Mouse (Mus musculus) forebrain, embryonic 11.5 days (tissue): Measurements from ENCODE around the gene Sec14l3. TPM values are rescaled to one million over a fixed set of nuclear protein-coding genes. Genes with fewer than 3 reads are reported as not detected.

ENCODE experiments used
- ATAC-seq: fragments of 200-750 bp; cut with Nextera tagmentation; replicated peaks from 2 replicates; pipeline ENCODE4 v1.8.0; 2017; ENCODE audit warnings: moderate TSS enrichment; ENCODE audit not compliant: low FRiP score
- DNase-seq: peaks from one replicate; pipeline ENCODE4 v3.0.0-alpha.2; 2017; ENCODE audit warnings: low spot score
- H3K27ac ChIP-seq: fragments of 300-500 bp; sonication (generic); 2 replicates; pipeline ENCODE4 v1.5.1; 2014; ENCODE audit warnings: low read depth, low read length
- H3K27me3 ChIP-seq: fragments of 300-500 bp; sonication (generic); 2 replicates; pipeline ENCODE4 v1.6.1; 2014; ENCODE audit warnings: mild to moderate bottlenecking, low read length, mixed read lengths; ENCODE audit not compliant: control insufficient read depth, insufficient read depth
- H3K36me3 ChIP-seq: fragments of 300-500 bp; sonication (generic); 2 replicates; pipeline ENCODE4 v1.6.1; 2014; ENCODE audit warnings: mild to moderate bottlenecking, low read length, moderate library complexity, mixed read lengths; ENCODE audit not compliant: control insufficient read depth, insufficient read depth
- H3K4me1 ChIP-seq: fragments of 300-500 bp; sonication (generic); replicated peaks from 2 replicates; pipeline ENCODE4 v1.6.1; 2014; ENCODE audit warnings: low read length, mixed read lengths; ENCODE audit not compliant: control insufficient read depth, insufficient read depth
- H3K4me2 ChIP-seq: fragments of 300-500 bp; sonication (generic); 2 replicates; pipeline ENCODE4 v1.6.1; 2014; ENCODE audit warnings: low read depth, mild to moderate bottlenecking, low read length, moderate library complexity, mixed read lengths; ENCODE audit not compliant: severe bottlenecking
- H3K4me3 ChIP-seq: fragments of 300-500 bp; sonication (generic); 2 replicates; pipeline ENCODE4 v1.5.1; 2014; ENCODE audit warnings: low read depth, low read length
- H3K9ac ChIP-seq: fragments of 300-500 bp; sonication (generic); 2 replicates; pipeline ENCODE4 v1.6.1; 2014; ENCODE audit warnings: low read length
- H3K9me3 ChIP-seq: fragments of 300-500 bp; sonication (generic); 2 replicates; pipeline ENCODE4 v1.6.1; 2016; ENCODE audit warnings: low read length, mixed read lengths; ENCODE audit not compliant: control insufficient read depth
- WGBS: fragments of 180-500 bp; shearing (Covaris S2); extraction: QIAGEN DNeasy Blood & Tissue Kit; methylation state at CpG from one replicate; pipeline ENCODE4 v1.1.7; 2014; 5-methylcytosine and 5-hydroxymethylcytosine counted together
- polyA plus RNA-seq: library from polyadenylated mRNA; unstranded; fragments of >200 nt; fragmentation: Nextera tagmentation; extraction: Ambion mirVana; gene quantifications from 2 replicates; pipeline ENCODE4 v1.2.1, GENCODE M21; 2014

The Sec14l3 gene
- polyA plus RNA-seq, 1 experiment from 2014 or later = 0.28 TPM

GRCm38 (mm10) chr11:4076633-4077032, 12.0 kb downstream of the Sec14l3 start:
- DNase-seq = peak; percentile 79

GRCm38 (mm10) chr11:4078267-4078933, 13.8 kb downstream of the Sec14l3 start:
- 90% methylated on average over 7 of the region's 7 CpGs for WGBS
- no peak for ATAC-seq

More at GRCm38 (mm10) chr11:4076633-4077032, 12.0 kb downstream of the Sec14l3 start:
- Histone ChIP-seq H3K4me2 (no peak overlapping the region), H3K9ac (no peak overlapping the region), H3K27ac (no peak overlapping the region), H3K27me3 (no peaks in the 10 kb centered on the region), H3K4me1 (no peaks in the 10 kb centered on the region), H3K36me3 (no peaks in the 10 kb centered on the region), H3K9me3 (no peaks in the 10 kb centered on the region), H3K4me3 (no peak overlapping the region)
- ATAC-seq = no peak
- WGBS = 16% methylated on average over 8 of the region's 8 CpGs

DNA sequence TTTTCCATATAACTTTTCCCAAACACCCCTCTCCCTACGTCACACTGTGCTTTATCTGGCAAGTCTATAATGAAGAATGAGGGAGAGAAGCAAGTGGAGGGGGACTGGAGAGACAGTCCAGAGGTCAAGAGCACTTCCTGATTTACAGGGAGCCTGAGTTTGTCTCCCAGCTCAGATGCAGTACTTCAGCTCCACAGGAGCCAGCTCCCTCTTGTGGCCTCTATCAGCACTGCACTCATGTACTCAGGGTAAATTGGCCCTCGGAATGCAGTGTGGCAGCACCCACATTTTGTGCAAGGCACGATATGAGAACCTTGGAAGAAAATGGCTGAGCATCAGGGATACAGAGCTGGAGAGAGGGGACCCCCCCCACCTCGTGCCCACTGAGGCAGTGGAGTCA, 15.6 kb downstream of the Sec14l3 start:
- WGBS = 16% methylated on average over 4 of the region's 4 CpGs
- Histone ChIP-seq H3K4me2 (no peak overlapping the region), H3K27me3 (no peaks in the 10 kb centered on the region), H3K36me3 (no peaks in the 10 kb centered on the region), H3K4me3 (no peak overlapping the region), H3K9me3 (no peaks in the 10 kb centered on the region), H3K27ac (no peak overlapping the region), H3K4me1 (no peaks in the 10 kb centered on the region), H3K9ac (no peak overlapping the region)
- DNase-seq = peak; percentile 76
- ATAC-seq = no peak

More at GRCm38 (mm10) chr11:4078267-4078933, 13.8 kb downstream of the Sec14l3 start:
- H3K4me2 ChIP-seq = no peak overlapping the region
- H3K36me3 ChIP-seq = no peaks in the 10 kb centered on the region
- no peak for DNase-seq
- H3K9me3 ChIP-seq = no peaks in the 10 kb centered on the region
- H3K27ac ChIP-seq = no peak overlapping the region
- H3K27me3 ChIP-seq = no peaks in the 10 kb centered on the region
- H3K4me1 ChIP-seq = no peaks in the 10 kb centered on the region
- H3K9ac ChIP-seq = no peak overlapping the region
- H3K4me3 ChIP-seq = no peak overlapping the region

GRCm38 (mm10) chr11:4083316-4084078, 18.9 kb downstream of the Sec14l3 start:
- Histone ChIP-seq H3K4me3 (no peak overlapping the region), H3K4me2 (no peak overlapping the region), H3K27ac (no peak overlapping the region), H3K36me3 (no peaks in the 10 kb centered on the region), H3K4me1 (no peaks in the 10 kb centered on the region), H3K9ac (no peak overlapping the region), H3K9me3 (no peaks in the 10 kb centered on the region), H3K27me3 (no peaks in the 10 kb centered on the region)
- WGBS = 30% methylated on average over 5 of the region's 5 CpGs
- ATAC-seq (no peak), DNase-seq (peak; percentile 75)

DNA sequence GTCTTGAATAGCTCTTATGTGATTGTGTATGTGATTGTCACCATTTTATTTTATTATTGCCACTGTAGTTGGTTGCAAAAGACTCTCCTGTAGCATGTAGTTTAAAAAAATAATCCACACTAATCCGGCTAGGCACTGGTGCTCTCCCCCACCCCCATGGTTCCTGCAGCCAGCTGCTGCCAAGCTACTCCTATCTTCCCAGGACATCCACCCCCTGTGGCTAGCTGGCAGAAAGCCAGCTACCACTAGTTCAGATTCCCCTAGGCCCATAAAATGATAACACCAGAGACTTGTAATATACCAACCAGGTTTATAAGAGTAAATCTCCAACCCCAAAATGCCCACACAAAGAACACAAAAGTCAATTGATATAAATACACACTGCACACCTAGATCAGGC, 21.6 kb downstream of the Sec14l3 start:
- no peaks in the 10 kb centered on the region for H3K4me1 ChIP-seq
- no peak overlapping the region for H3K4me3 ChIP-seq
- ATAC-seq (no peak), DNase-seq (no peak)
- H3K27ac ChIP-seq = no peak overlapping the region
- WGBS = 68% methylated on average over 1 of the region's 1 CpGs
- no peaks in the 10 kb centered on the region for H3K9me3 ChIP-seq
- no peaks in the 10 kb centered on the region for H3K27me3 ChIP-seq
- H3K36me3 ChIP-seq = no peaks in the 10 kb centered on the region
- H3K4me2 ChIP-seq = no peak overlapping the region
- no peak overlapping the region for H3K9ac ChIP-seq

DNA sequence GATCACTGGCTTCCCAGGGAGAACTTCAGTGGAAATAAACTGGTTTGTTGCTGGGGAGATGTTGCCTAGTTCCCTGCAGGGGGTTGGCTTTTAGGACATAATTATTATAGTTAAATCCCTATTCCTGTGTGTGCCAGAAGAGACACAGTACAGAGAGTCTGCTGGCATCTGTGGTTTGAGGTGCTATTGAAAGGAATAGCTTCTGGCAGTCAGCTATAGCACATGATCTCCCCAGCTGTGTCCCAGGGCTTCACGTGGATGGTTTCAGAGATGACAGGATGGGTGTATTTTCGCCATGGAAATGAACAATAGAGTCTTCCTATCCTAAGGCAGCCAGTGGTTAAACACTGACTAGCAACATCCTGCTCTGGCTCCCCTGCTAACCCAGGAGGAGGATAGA, 22.6 kb downstream of the Sec14l3 start:
- 81% methylated on average over 2 of the region's 2 CpGs for WGBS
- no peak overlapping the region for H3K4me2 ChIP-seq
- no peak overlapping the region for H3K4me3 ChIP-seq
- H3K9me3 ChIP-seq = no peaks in the 10 kb centered on the region
- no peaks in the 10 kb centered on the region for H3K36me3 ChIP-seq
- no peak overlapping the region for H3K27ac ChIP-seq
- DNase-seq (no peak), ATAC-seq (no peak)
- H3K9ac ChIP-seq = no peak overlapping the region
- no peaks in the 10 kb centered on the region for H3K4me1 ChIP-seq
- H3K27me3 ChIP-seq = no peaks in the 10 kb centered on the region

DNA sequence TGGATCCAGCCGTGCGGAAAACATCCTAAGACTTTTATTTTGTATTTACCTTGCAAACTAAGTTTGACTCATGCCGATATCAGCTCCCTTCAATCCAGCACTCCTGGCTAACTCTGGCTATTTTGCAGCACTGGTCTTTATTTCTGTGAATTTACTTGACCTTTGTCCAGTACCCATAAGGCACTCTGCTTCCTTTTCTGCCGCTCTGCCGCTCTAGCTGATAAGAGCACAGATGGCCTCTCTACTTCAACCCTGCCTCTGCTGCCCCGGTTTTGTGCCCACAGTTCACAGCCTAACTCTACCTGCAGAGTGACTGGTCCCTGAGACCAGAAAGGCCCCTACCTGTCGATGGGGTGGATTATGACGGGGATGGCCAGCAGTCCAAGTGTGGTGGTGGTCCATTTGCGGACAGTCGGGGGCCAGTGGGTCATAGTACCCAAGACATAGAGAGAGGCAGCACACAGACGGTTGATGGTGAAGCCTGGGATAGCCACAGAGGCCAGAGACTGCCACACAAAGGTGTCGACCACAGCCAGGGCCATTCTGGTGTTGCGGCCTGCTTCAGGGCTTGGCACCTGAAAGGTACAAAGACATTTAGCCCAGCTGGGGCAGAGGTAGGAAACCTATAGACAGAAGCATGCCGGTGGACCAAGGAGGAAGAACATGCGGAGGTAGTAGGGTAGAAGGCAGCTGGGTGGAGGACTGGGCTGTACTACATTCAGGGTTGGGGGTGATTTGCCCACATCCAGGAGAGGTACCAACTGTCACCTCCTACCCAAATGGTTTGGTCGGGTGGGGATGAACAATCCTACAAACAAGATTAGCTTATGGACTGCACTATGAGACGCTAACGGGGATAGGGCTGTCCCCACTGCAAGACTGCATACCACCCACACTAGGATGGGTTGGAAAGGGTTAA, 29.1 kb downstream of the Sec14l3 start:
- Histone ChIP-seq H3K4me3 (no peak overlapping the region), H3K4me1 (peaks cover 9% of the 10 kb centered on the region; the same call in 1 of the 2 replicates), H3K4me2 (no peak overlapping the region), H3K9me3 (no peaks in the 10 kb centered on the region), H3K27me3 (no peaks in the 10 kb centered on the region), H3K9ac (no peak overlapping the region), H3K36me3 (no peaks in the 10 kb centered on the region), H3K27ac (no peak overlapping the region)
- ATAC-seq = no peak
- 88% methylated on average over 18 of the region's 18 CpGs for WGBS
- DNase-seq = no peak

GRCm38 (mm10) chr11:4094378-4095170, 29.9 kb downstream of the Sec14l3 start:
- 5% methylated on average over 23 of the region's 24 CpGs for WGBS
- peak overlapping the region; percentile 90 for H3K4me2 ChIP-seq
- peaks cover 9% of the 10 kb centered on the region; the same call in 1 of the 2 replicates for H3K4me1 ChIP-seq
- no peaks in the 10 kb centered on the region for H3K27me3 ChIP-seq
- 0 out of 2 replicates have a peak overlapping the region, but pooled peaks have one; percentile 50 for H3K27ac ChIP-seq
- H3K4me3 ChIP-seq = peak overlapping the region; percentile 51
- ATAC-seq = no peak
- no peaks in the 10 kb centered on the region for H3K36me3 ChIP-seq
- no peaks in the 10 kb centered on the region for H3K9me3 ChIP-seq
- H3K9ac ChIP-seq = peak overlapping the region; percentile 55
- DNase-seq = peak; percentile 80
